Mouse (Mus musculus) limb, embryonic 12.5 days (tissue): ENCODE results near the gene Ccdc134. TPM values are rescaled to one million over a fixed set of nuclear protein-coding genes. Genes with fewer than 3 reads are reported as not detected.
"Not testable (repeated sequence)": the region's sequence is repeated elsewhere in the genome, so short reads cannot be mapped to it uniquely, and the experiment has no call there.

Experiments
- ATAC-seq: fragments of 200-750 bp; cut with Nextera tagmentation; 2 replicates; pipeline ENCODE4 v1.8.0; 2017; ENCODE audit warnings: low read depth, moderate TSS enrichment; ENCODE audit not compliant: insufficient number of reproducible peaks, insufficient read depth, low FRiP score, low TSS enrichment
- H3K27ac ChIP-seq: fragments of 300-500 bp; sonication (generic); 2 replicates; pipeline ENCODE4 v1.5.1; 2016; ENCODE audit warnings: mild to moderate bottlenecking, moderate library complexity
- H3K27me3 ChIP-seq: fragments of 300-500 bp; sonication (generic); 2 replicates; pipeline ENCODE4 v1.6.1; 2016; ENCODE audit warnings: mild to moderate bottlenecking, moderate library complexity
- H3K36me3 ChIP-seq: fragments of 300-500 bp; sonication (generic); 2 replicates; pipeline ENCODE4 v1.6.1; 2016; ENCODE audit warnings: mild to moderate bottlenecking, moderate library complexity
- H3K4me1 ChIP-seq: fragments of 300-500 bp; sonication (generic); replicated peaks from 2 replicates; pipeline ENCODE4 v1.6.1; 2016
- H3K4me2 ChIP-seq: fragments of 300-500 bp; sonication (generic); 2 replicates; pipeline ENCODE4 v1.6.1; 2016; ENCODE audit warnings: mild to moderate bottlenecking, moderate library complexity
- H3K4me3 ChIP-seq: fragments of 300-500 bp; sonication (generic); replicated peaks from 2 replicates; pipeline ENCODE4 v1.5.1; 2016; ENCODE audit warnings: mild to moderate bottlenecking
- H3K9ac ChIP-seq: fragments of 300-500 bp; sonication (generic); replicated peaks from 2 replicates; pipeline ENCODE4 v1.6.1; 2016; ENCODE audit warnings: mild to moderate bottlenecking, moderate library complexity
- H3K9me3 ChIP-seq: fragments of 300-500 bp; sonication (generic); 2 replicates; pipeline ENCODE4 v1.6.1; 2016; ENCODE audit warnings: mild to moderate bottlenecking, moderate library complexity
- WGBS: fragments of 180-500 bp; shearing (Covaris S2); methylation state at CpG from one replicate; pipeline ENCODE4 v1.1.7; 2016; 5-methylcytosine and 5-hydroxymethylcytosine counted together
- polyA plus RNA-seq: library from polyadenylated mRNA; unstranded; fragments of >200 nt; fragmentation: Nextera tagmentation; extraction: Ambion mirVana; gene quantifications from 2 replicates; pipeline ENCODE4 v1.2.1, GENCODE M21; 2016

Gene Ccdc134
- 23.4 and 26.6 TPM in 2 replicates for polyA plus RNA-seq

GRCm38 (mm10) chr15:82127426-82128374 is at the start of gene Ccdc134:
TSS of gene Ccdc134 (plus strand) at chr15:82127922.
- Histone ChIP-seq H3K9me3 (no peaks in the 10 kb centered on the region), H3K9ac (peak within 1 kb of the TSS; percentile 78), H3K36me3 (peaks cover 19% of the 10 kb centered on the region), H3K4me2 (peak within 1 kb of the TSS; percentile 79), H3K4me3 (peak within 1 kb of the TSS; percentile 78), H3K27ac (peak within 1 kb of the TSS; percentile 76), H3K27me3 (no peaks in the 10 kb centered on the region), H3K4me1 (peaks cover 16% of the 10 kb centered on the region)
- WGBS = 1% methylated on average over 74 of the region's 74 CpGs
- ATAC-seq = peak; percentile 93

GRCm38 (mm10) chr15:82079883-82080282 is 47.8 kb upstream of the Ccdc134 start:
- H3K27me3 ChIP-seq = no peaks in the 10 kb centered on the region; the same call in none of the 2 replicates
- no peak for ATAC-seq
- H3K4me1 ChIP-seq = no peaks in the 10 kb centered on the region
- 67% methylated on average over 10 of the region's 10 CpGs for WGBS
- H3K9me3 ChIP-seq = no peaks in the 10 kb centered on the region
- H3K4me2 ChIP-seq = no peak overlapping the region
- H3K9ac ChIP-seq = no peak overlapping the region
- H3K4me3 ChIP-seq = no peak overlapping the region
- no peak overlapping the region for H3K27ac ChIP-seq
- H3K36me3 ChIP-seq = no peaks in the 10 kb centered on the region

GRCm38 (mm10) chr15:82081161-82081560 is 46.6 kb upstream of the Ccdc134 start:
- whole genome bisulfite sequencing = 36% methylated on average over 7 of the region's 7 CpGs
- Histone ChIP-seq H3K9me3 (no peaks in the 10 kb centered on the region), H3K9ac (no peak overlapping the region), H3K27me3 (no peaks in the 10 kb centered on the region; the same call in none of the 2 replicates), H3K27ac (no peak overlapping the region), H3K4me2 (no peak overlapping the region), H3K4me1 (no peaks in the 10 kb centered on the region), H3K36me3 (no peaks in the 10 kb centered on the region), H3K4me3 (no peak overlapping the region)
- no peak for ATAC-seq

GRCm38 (mm10) chr15:82085606-82086005 is 42.1 kb upstream of the Ccdc134 start:
- H3K9me3 ChIP-seq = no peaks in the 10 kb centered on the region
- H3K36me3 ChIP-seq = no peaks in the 10 kb centered on the region
- H3K9ac ChIP-seq = no peak overlapping the region
- ATAC-seq = no peak
- no peak overlapping the region for H3K27ac ChIP-seq
- peaks cover 4% of the 10 kb centered on the region; the same call in 1 of the 2 replicates for H3K4me1 ChIP-seq
- H3K4me3 ChIP-seq = no peak overlapping the region
- H3K27me3 ChIP-seq = peaks cover 10% of the 10 kb centered on the region; the same call in 1 of the 2 replicates
- H3K4me2 ChIP-seq = no peak overlapping the region
- WGBS = 81% methylated on average over 9 of the region's 9 CpGs

- Histone ChIP-seq H3K27ac (no peak overlapping the region), H3K9me3 (no peaks in the 10 kb centered on the region), H3K9ac (no peak overlapping the region), H3K4me1 (peaks cover 4% of the 10 kb centered on the region; the same call in 1 of the 2 replicates), H3K36me3 (no peaks in the 10 kb centered on the region), H3K4me3 (no peak overlapping the region), H3K27me3 (peaks cover 12% of the 10 kb centered on the region), H3K4me2 (no peak overlapping the region)
- ATAC-seq = no peak
- 79% methylated on average over 12 of the region's 12 CpGs for WGBS
Measured at GRCm38 (mm10) chr15:82086131-82086530, 41.6 kb upstream of the Ccdc134 start.

GRCm38 (mm10) chr15:82087266-82087665 is 40.5 kb upstream of the Ccdc134 start:
- no peak overlapping the region for H3K4me3 ChIP-seq
- ATAC-seq = no peak
- H3K27me3 ChIP-seq = peaks cover 15% of the 10 kb centered on the region
- H3K9ac ChIP-seq = no peak overlapping the region
- no peak overlapping the region for H3K4me2 ChIP-seq
- no peak overlapping the region for H3K27ac ChIP-seq
- H3K36me3 ChIP-seq = no peaks in the 10 kb centered on the region
- 18% methylated on average over 10 of the region's 10 CpGs for WGBS
- no peaks in the 10 kb centered on the region for H3K9me3 ChIP-seq
- peaks cover 4% of the 10 kb centered on the region; the same call in 1 of the 2 replicates for H3K4me1 ChIP-seq

- ATAC-seq = no peak
- Histone ChIP-seq H3K36me3 (no peaks in the 10 kb centered on the region), H3K4me2 (no peak overlapping the region), H3K27ac (no peak overlapping the region), H3K27me3 (peaks cover 18% of the 10 kb centered on the region), H3K4me1 (peaks cover 4% of the 10 kb centered on the region; the same call in 1 of the 2 replicates), H3K9ac (no peak overlapping the region), H3K4me3 (no peak overlapping the region), H3K9me3 (no peaks in the 10 kb centered on the region)
- 77% methylated on average over 7 of the region's 7 CpGs for WGBS
Measured at GRCm38 (mm10) chr15:82091061-82091460, 36.7 kb upstream of the Ccdc134 start.

- Histone ChIP-seq H3K4me1 (0 out of 2 replicates have a peak, but pooled peaks cover 5% of the 10 kb centered on the region), H3K27me3 (0 out of 2 replicates have a peak, but pooled peaks cover 6% of the 10 kb centered on the region), H3K4me2 (no peak overlapping the region), H3K36me3 (no peaks in the 10 kb centered on the region), H3K4me3 (no peak overlapping the region), H3K9me3 (no peaks in the 10 kb centered on the region), H3K27ac (no peak overlapping the region), H3K9ac (no peak overlapping the region)
- 20% methylated on average over 8 of the region's 8 CpGs for WGBS
- no peak for ATAC-seq
Measured at GRCm38 (mm10) chr15:82106953-82107555, 20.7 kb upstream of the Ccdc134 start.

GRCm38 (mm10) chr15:82120544-82120943 is 7.2 kb upstream of the Ccdc134 start:
- Histone ChIP-seq H3K27me3 (no peaks in the 10 kb centered on the region), H3K4me3 (no peak overlapping the region), H3K9ac (no peak overlapping the region), H3K9me3 (no peaks in the 10 kb centered on the region), H3K36me3 (no peaks in the 10 kb centered on the region), H3K4me1 (no peaks in the 10 kb centered on the region), H3K27ac (no peak overlapping the region), H3K4me2 (no peak overlapping the region)
- 81% methylated on average over 8 of the region's 8 CpGs for WGBS
- no peak for ATAC-seq

- not testable (repeated sequence) for H3K9ac ChIP-seq, H3K27me3 ChIP-seq, H3K9me3 ChIP-seq, ATAC-seq, H3K4me2 ChIP-seq, H3K27ac ChIP-seq, H3K4me3 ChIP-seq
- peaks cover 18% of the 10 kb centered on the region for H3K36me3 ChIP-seq
- WGBS = 83% methylated on average over 4 of the region's 4 CpGs
- peaks cover 16% of the 10 kb centered on the region for H3K4me1 ChIP-seq
Measured at GRCm38 (mm10) chr15:82126690-82127089, 1.0 kb upstream of the Ccdc134 start.

- Histone ChIP-seq H3K27ac (no peak overlapping the region), H3K27me3 (no peaks in the 10 kb centered on the region), H3K4me3 (peak overlapping the region; percentile 78), H3K4me2 (peak overlapping the region; percentile 79), H3K36me3 (peaks cover 23% of the 10 kb centered on the region), H3K9me3 (no peaks in the 10 kb centered on the region), H3K9ac (peak overlapping the region; percentile 78), H3K4me1 (peaks cover 16% of the 10 kb centered on the region)
- 0% methylated on average over 5 of the region's 5 CpGs for WGBS
- no peak for ATAC-seq
Measured at GRCm38 (mm10) chr15:82128398-82128797, 676 bp downstream of the Ccdc134 start.
